Mouse (Mus musculus): Measurements from ENCODE around the gene Mylk4.

GRCm38 (mm10) chr13:32667386-32667785 is 116.4 kb downstream of the Mylk4 start:
- no peak for TF ChIP-seq POLR2A (IDR thresholded peaks at IDR 0.05; ENCODE audit: borderline replicate concordance, low read depth, low read length)
- TF ChIP-seq CTCF (IDR thresholded peaks at IDR 0.05; ENCODE audit: low read depth, low read length), result no peak
